Comparison of ENCODE assay signal across 17 mouse cellular contexts in the genomic region with DNA sequence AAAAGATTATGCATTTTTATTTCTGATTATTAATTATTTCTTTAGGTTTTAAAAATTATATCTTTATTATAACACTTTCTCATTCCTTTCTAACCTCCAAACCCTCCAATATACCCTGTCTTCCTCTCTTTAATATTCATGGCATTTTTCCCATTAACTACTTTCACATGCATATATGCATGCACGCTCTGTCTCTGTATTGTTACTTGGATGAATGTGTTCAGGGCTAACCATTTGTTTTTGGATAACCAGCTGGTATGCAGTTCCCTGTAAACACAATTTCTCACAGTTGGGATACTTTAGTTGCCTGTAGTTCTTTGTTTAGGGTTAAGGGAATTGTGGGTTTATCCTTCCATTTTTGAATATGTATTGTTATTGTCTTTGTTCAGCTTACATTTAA.
"Had no signal": no experiment of that assay in that cellular context is flagged by ENCODE, and none has a peak within 500 bp of the region (broad histone marks: within the 10 kb centered on the region; RNA-seq: fewer than 3 reads in every experiment).

No protein-coding gene starts in this region.

- H3K4me3 ChIP-seq: limb, embryonic 12.5 days; liver, embryonic 13.5 days; lung, embryonic 15.5 days; myocyte; neural tube, embryonic 13.5 days had no signal

- H3K4me2 ChIP-seq: limb, embryonic 12.5 days; liver, embryonic 13.5 days; lung, embryonic 15.5 days; neural tube, embryonic 13.5 days had no signal

- H3K4me1 ChIP-seq: limb, embryonic 12.5 days; liver, embryonic 13.5 days; lung, embryonic 15.5 days; neural tube, embryonic 13.5 days had no signal

- H3K9me3 ChIP-seq: limb, embryonic 12.5 days; liver, embryonic 13.5 days; lung, embryonic 15.5 days; neural tube, embryonic 13.5 days had no signal

- H3K27me3 ChIP-seq: limb, embryonic 12.5 days; liver, embryonic 13.5 days; lung, embryonic 15.5 days; neural tube, embryonic 13.5 days had no signal

- ATAC-seq: liver, postnatal 0 days had no signal

- DNase-seq: kidney, adult 9 months; kidney, postnatal 36 days; layer of hippocampus, adult 9-11 months; layer of hippocampus, postnatal 36 days; liver; liver, embryonic 13.5 days; liver, postnatal 0 days; retina, postnatal 1 day; right cerebral cortex, postnatal 4 days; spleen, adult 18-20 months; thymus, adult 18-20 months; thymus, postnatal 14 days had no signal

- H3K27ac ChIP-seq: kidney, postnatal 0 days; limb, embryonic 12.5 days; liver, embryonic 13.5 days; lung, embryonic 15.5 days; neural tube, embryonic 13.5 days had no signal

- H3K36me3 ChIP-seq: limb, embryonic 12.5 days; liver, embryonic 13.5 days; lung, embryonic 15.5 days; neural tube, embryonic 13.5 days had no signal

- H3K9ac ChIP-seq: limb, embryonic 12.5 days; liver, embryonic 13.5 days; liver, postnatal 0 days; lung, embryonic 15.5 days; neural tube, embryonic 13.5 days had no signal
